Mouse (Mus musculus): Measurements from ENCODE around the gene Ica1. TPM values are rescaled to one million over a fixed set of nuclear protein-coding genes. Genes with fewer than 3 reads are reported as not detected.
A peak's percentile ranks its signal among the peaks of the same experiment; 100 is the strongest.

The Ica1 gene
- 14.6 and 48.6 TPM in 2 replicates for polyA plus RNA-seq (2012; ENCODE audit: insufficient read depth, low replicate concordance)

DNA sequence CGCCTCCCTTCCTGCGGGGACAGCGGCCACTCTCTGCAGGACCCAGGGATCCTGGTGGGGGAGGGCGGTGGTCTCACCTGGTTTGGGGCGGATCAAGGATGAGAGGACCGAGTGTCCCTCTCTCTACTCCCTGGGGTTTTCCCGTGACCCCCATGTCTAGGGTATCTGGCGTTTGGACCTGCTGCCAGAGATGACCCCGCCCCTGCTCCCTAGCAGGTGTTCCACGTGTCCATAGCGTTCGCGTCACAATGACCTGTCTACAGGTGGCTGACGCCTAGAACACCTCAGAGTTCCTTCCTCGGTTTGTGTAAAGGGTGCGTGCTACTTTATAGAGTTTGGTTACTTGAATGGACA lies at the start of gene Ica1:
Gene Ica1, minus strand, starts transcription at position 193 of the 354 bp plus-strand sequence.
- Histone ChIP-seq H3K36me3 (replicated peaks; ENCODE audit: low read length) (peaks cover 13% of the 10 kb centered on the region), H3K4me1 (peaks cover 27% of the 10 kb centered on the region), H3K27me3 (replicated peaks) (peaks cover 15% of the 10 kb centered on the region), H3K9me3 (no peaks in the 10 kb centered on the region), H3K4me3 (replicated peaks) (peak within 1 kb of the TSS; percentile 96)
- TF ChIP-seq FLI1 (IDR thresholded peaks at IDR 0.05; ENCODE audit: low read length) (no peak), GATA1 (IDR thresholded peaks at IDR 0.05; ENCODE audit: borderline replicate concordance, low read length) (no peak)

DNA sequence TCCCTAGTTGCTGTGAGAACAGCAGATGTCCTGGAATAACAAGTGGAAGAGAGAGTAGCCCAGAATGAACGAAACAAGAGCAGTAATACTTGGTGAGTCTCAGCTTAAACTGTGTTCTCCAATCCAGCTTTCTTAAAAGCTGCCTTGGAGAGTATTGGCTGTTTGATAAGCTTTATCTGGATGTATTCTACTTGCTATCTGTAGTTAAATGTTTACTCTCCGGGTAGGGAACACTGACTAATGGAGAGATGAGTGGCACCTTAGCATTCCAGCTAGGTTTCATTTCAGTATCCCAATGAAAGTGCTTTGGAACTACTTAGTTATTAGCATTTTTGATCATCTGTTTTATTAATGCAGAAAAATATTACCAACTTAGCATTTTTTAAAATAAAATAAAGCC lies 41.6 kb upstream of the Ica1 start:
- H3K4me3 ChIP-seq (replicated peaks) = no peak overlapping the region
- no peaks in the 10 kb centered on the region for H3K36me3 ChIP-seq (replicated peaks; ENCODE audit: low read length)
- no peaks in the 10 kb centered on the region for H3K4me1 ChIP-seq
- no peak for TF ChIP-seq GATA1 (IDR thresholded peaks at IDR 0.05; ENCODE audit: borderline replicate concordance, low read length)
- no peak for TF ChIP-seq FLI1 (IDR thresholded peaks at IDR 0.05; ENCODE audit: low read length)
- H3K27me3 ChIP-seq (replicated peaks) = peaks cover 2% of the 10 kb centered on the region
- H3K9me3 ChIP-seq = no peaks in the 10 kb centered on the region

GRCm38 (mm10) chr6:8814332-8815002 lies 36.2 kb upstream of the Ica1 start:
- H3K36me3 ChIP-seq (replicated peaks; ENCODE audit: low read length) = no peaks in the 10 kb centered on the region
- no peaks in the 10 kb centered on the region for H3K9me3 ChIP-seq
- no peaks in the 10 kb centered on the region for H3K27me3 ChIP-seq (replicated peaks)
- no peak overlapping the region for H3K4me3 ChIP-seq (replicated peaks)
- H3K4me1 ChIP-seq = no peaks in the 10 kb centered on the region
- no peak for TF ChIP-seq GATA1 (IDR thresholded peaks at IDR 0.05; ENCODE audit: borderline replicate concordance, low read length)
- no peak for TF ChIP-seq FLI1 (IDR thresholded peaks at IDR 0.05; ENCODE audit: low read length)

GRCm38 (mm10) chr6:8802561-8803150 lies 24.4 kb upstream of the Ica1 start:
- no peaks in the 10 kb centered on the region for H3K9me3 ChIP-seq
- peaks cover 13% of the 10 kb centered on the region for H3K4me1 ChIP-seq
- H3K4me3 ChIP-seq (replicated peaks) = no peak overlapping the region
- H3K27me3 ChIP-seq (replicated peaks) = no peaks in the 10 kb centered on the region
- no peaks in the 10 kb centered on the region for H3K36me3 ChIP-seq (replicated peaks; ENCODE audit: low read length)
- TF ChIP-seq FLI1 (IDR thresholded peaks at IDR 0.05; ENCODE audit: low read length) (no peak), GATA1 (IDR thresholded peaks at IDR 0.05; ENCODE audit: borderline replicate concordance, low read length) (no peak)

- Histone ChIP-seq H3K36me3 (replicated peaks; ENCODE audit: low read length) (no peaks in the 10 kb centered on the region), H3K4me1 (no peaks in the 10 kb centered on the region), H3K27me3 (replicated peaks) (no peaks in the 10 kb centered on the region), H3K9me3 (no peaks in the 10 kb centered on the region), H3K4me3 (replicated peaks) (no peak overlapping the region)
- no peak for TF ChIP-seq FLI1 (IDR thresholded peaks at IDR 0.05; ENCODE audit: low read length)
- TF ChIP-seq GATA1 (IDR thresholded peaks at IDR 0.05; ENCODE audit: borderline replicate concordance, low read length) = no peak
Observed at GRCm38 (mm10) chr6:8792385-8792784, 14.1 kb upstream of the Ica1 start.

GRCm38 (mm10) chr6:8791781-8792180 lies 13.5 kb upstream of the Ica1 start:
- H3K36me3 ChIP-seq (replicated peaks; ENCODE audit: low read length) = no peaks in the 10 kb centered on the region
- TF ChIP-seq GATA1 (IDR thresholded peaks at IDR 0.05; ENCODE audit: borderline replicate concordance, low read length) = no peak
- no peak for TF ChIP-seq FLI1 (IDR thresholded peaks at IDR 0.05; ENCODE audit: low read length)
- H3K4me1 ChIP-seq = no peaks in the 10 kb centered on the region
- no peaks in the 10 kb centered on the region for H3K27me3 ChIP-seq (replicated peaks)
- H3K9me3 ChIP-seq = no peaks in the 10 kb centered on the region
- H3K4me3 ChIP-seq (replicated peaks) = no peak overlapping the region

DNA sequence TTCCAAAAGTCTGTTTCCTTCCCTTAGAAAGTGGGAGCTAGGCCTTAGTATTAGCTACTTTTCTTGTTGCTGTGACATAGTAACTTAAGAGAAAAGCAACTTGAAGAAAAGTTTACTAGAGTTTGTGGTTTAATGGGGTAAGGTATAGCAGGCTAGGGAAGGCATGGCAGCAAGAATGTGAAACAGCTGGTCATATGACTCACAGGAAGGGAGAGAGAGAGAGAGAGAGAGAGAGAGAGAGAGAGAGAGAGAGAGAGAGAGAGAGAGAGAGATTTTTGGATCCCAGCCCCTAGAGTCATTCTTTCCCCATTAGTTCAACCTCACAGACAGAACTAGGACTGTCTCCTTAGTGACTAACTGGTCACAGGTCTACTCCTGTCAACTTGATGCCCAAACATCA lies 2.3 kb upstream of the Ica1 start:
- no peaks in the 10 kb centered on the region for H3K36me3 ChIP-seq (replicated peaks; ENCODE audit: low read length)
- peaks cover 17% of the 10 kb centered on the region for H3K27me3 ChIP-seq (replicated peaks)
- no peak overlapping the region for H3K4me3 ChIP-seq (replicated peaks)
- H3K9me3 ChIP-seq = 0 out of 2 replicates have a peak, but pooled peaks cover 5% of the 10 kb centered on the region
- TF ChIP-seq FLI1 (IDR thresholded peaks at IDR 0.05; ENCODE audit: low read length) (no peak), GATA1 (IDR thresholded peaks at IDR 0.05; ENCODE audit: borderline replicate concordance, low read length) (no peak)
- peaks cover 19% of the 10 kb centered on the region for H3K4me1 ChIP-seq

DNA sequence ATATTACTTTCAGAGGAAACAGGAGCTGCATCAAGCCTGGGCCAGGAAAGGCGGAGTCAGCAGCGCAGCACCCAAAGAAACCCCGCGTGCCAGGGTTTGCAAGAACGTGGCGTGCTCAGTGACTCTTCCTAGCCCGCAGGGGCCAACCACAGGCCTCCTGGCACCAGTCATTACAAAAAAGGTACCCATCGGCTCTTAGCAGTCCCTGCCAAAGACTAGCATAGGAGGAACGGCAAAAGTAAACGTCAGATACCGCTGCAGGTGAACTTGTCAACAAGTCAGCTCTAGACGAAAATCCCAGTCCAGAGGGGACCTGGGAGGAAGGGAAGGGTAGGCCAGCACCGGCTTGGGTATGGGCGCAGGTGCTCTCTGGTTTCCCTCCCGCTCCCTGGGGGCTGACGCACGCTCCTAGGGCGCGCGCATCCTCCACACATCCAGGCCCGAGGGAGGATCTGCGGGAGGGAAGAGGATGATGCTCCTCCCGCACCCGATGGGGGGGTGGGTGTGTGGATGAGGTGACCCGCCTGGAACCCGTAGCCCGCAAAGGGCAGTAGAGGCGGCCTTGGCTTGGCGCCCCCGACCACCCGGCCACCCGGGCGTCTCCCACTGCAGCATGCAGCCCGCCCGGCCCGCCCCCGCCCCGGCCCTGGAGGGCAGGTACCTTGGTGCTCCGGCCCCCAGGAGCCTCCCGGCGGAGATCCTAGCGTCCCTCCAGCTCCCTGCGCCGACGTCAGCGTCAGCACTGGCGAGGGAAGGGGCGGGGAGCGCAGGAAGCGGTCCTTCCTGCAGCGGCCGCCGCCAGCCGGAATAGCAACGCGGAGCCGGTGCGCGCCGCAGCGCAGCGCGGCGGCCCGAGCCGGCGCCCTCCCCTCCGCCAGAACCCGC lies 635 bp downstream of the Ica1 start:
- Histone ChIP-seq H3K36me3 (replicated peaks; ENCODE audit: low read length) (peaks cover 13% of the 10 kb centered on the region), H3K4me3 (replicated peaks) (peak overlapping the region; percentile 96), H3K9me3 (no peaks in the 10 kb centered on the region), H3K27me3 (replicated peaks) (peaks cover 15% of the 10 kb centered on the region), H3K4me1 (peaks cover 33% of the 10 kb centered on the region)
- no peak for TF ChIP-seq GATA1 (IDR thresholded peaks at IDR 0.05; ENCODE audit: borderline replicate concordance, low read length)
- no peak for TF ChIP-seq FLI1 (IDR thresholded peaks at IDR 0.05; ENCODE audit: low read length)

GRCm38 (mm10) chr6:8771539-8771938 lies 6.7 kb downstream of the Ica1 start:
- peaks cover 13% of the 10 kb centered on the region for H3K36me3 ChIP-seq (replicated peaks; ENCODE audit: low read length)
- TF ChIP-seq GATA1 (IDR thresholded peaks at IDR 0.05; ENCODE audit: borderline replicate concordance, low read length) (no peak), FLI1 (IDR thresholded peaks at IDR 0.05; ENCODE audit: low read length) (no peak)
- peak overlapping the region; percentile 78 for H3K4me3 ChIP-seq (replicated peaks)
- peaks cover 61% of the 10 kb centered on the region for H3K4me1 ChIP-seq
- no peaks in the 10 kb centered on the region for H3K9me3 ChIP-seq
- H3K27me3 ChIP-seq (replicated peaks) = no peaks in the 10 kb centered on the region
